Mouse (Mus musculus) liver, adult 2 months (tissue): ENCODE data around the gene Fam181a. TPM values are rescaled to one million over a fixed set of nuclear protein-coding genes. Genes with fewer than 3 reads are reported as not detected.

ENCODE experiments used
- DNase-seq: peaks from one replicate; pipeline ENCODE4 v3.0.0-alpha.2; 2011; ENCODE audit warnings: low read depth, low spot score; ENCODE audit errors: extremely low read depth
- H3K27ac ChIP-seq: fragments of 200-500 bp; replicated peaks from 2 replicates; pipeline ENCODE4 v1.5.1; 2012; ENCODE audit warnings: low read depth, mild to moderate bottlenecking, control low read depth, inconsistent platforms, low read length; ENCODE audit not compliant: insufficient read depth
- H3K27me3 ChIP-seq: fragments of 200-500 bp; 2 replicates; pipeline ENCODE4 v1.6.1; 2012; ENCODE audit warnings: mild to moderate bottlenecking, moderate library complexity, low read length, inconsistent platforms; ENCODE audit not compliant: control insufficient read depth, insufficient read depth
- H3K36me3 ChIP-seq: fragments of 200-500 bp; 2 replicates; pipeline ENCODE4 v1.6.1; 2012; ENCODE audit warnings: low read length, inconsistent platforms; ENCODE audit not compliant: control insufficient read depth, insufficient read depth
- H3K4me1 ChIP-seq: fragments of 200-500 bp; 2 replicates; pipeline ENCODE4 v1.6.1; 2011; ENCODE audit warnings: low read length; ENCODE audit not compliant: control insufficient read depth, insufficient read depth
- H3K4me3 ChIP-seq: fragments of 200-500 bp; 2 replicates; pipeline ENCODE4 v1.5.1; 2011; ENCODE audit warnings: low read depth, mild to moderate bottlenecking, control low read depth, low read length, moderate library complexity; ENCODE audit not compliant: insufficient read depth
- H3K79me2 ChIP-seq: fragments of 200-500 bp; 2 replicates; pipeline ENCODE4 v1.6.1; 2012; ENCODE audit warnings: inconsistent platforms, mild to moderate bottlenecking, low read length, moderate library complexity; ENCODE audit not compliant: control insufficient read depth, insufficient read depth
- H3K9ac ChIP-seq: fragments of 200-500 bp; 2 replicates; pipeline ENCODE4 v1.6.1; 2012; ENCODE audit warnings: low read depth, mild to moderate bottlenecking, control low read depth, inconsistent platforms, low read length
- CTCF ChIP-seq: fragments of 200-500 bp; IDR thresholded peaks from 2 replicates; pipeline ENCODE4 v1.5.1; 2011; ENCODE audit warnings: low read depth, low read length, control low read depth
- POLR2A ChIP-seq: fragments of 200-500 bp; IDR thresholded peaks from 2 replicates; pipeline ENCODE4 v1.6.1; 2011; ENCODE audit warnings: low read length, control low read depth; ENCODE audit not compliant: insufficient read depth; ENCODE audit errors: extremely low read depth
- WGBS: fragments of 180-500 bp; shearing (Covaris S2); methylation state at CpG from one replicate; pipeline ENCODE4 v1.1.7; 2018; 5-methylcytosine and 5-hydroxymethylcytosine counted together
- polyA plus RNA-seq: library from polyadenylated mRNA; depleted of rRNA; stranded (reverse); fragments of >200 nt; gene quantifications from 2 replicates; pipeline ENCODE4 v1.2.3, GENCODE M21; 2012
- total RNA-seq: library from RNA; depleted of rRNA; stranded (reverse); fragments of >200 nt; gene quantifications from 2 replicates; pipeline ENCODE4 v1.2.3, GENCODE M21; 2014

Fam181a gene
- total and polyA plus RNA-seq, 2 experiments: not detected

DNA sequence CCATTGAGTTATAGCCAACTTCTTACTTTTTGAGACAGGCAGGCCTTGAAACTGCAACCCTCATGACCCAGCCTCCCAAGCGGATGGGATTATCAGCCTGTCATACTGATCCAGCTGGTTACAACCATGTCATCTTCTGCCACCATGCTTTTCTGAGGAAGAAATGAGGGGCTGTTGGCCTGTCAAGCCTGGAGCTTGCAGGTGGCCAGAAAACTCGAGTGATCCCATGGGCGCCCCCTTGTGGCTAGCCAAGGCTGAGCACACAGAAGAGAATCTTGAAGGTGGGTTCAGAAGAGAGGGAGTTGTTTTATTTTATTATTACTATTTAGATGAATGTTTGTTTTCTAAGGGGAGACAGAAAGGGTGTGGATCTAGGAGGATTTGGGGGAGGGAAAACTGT, 4.1 kb upstream of the Fam181a start:
- Histone ChIP-seq H3K79me2 (no peaks in the 10 kb centered on the region), H3K4me3 (no peak overlapping the region), H3K4me1 (peaks cover 5% of the 10 kb centered on the region; the same call in 1 of the 2 replicates), H3K36me3 (no peaks in the 10 kb centered on the region), H3K27ac (no peak overlapping the region), H3K27me3 (no peaks in the 10 kb centered on the region), H3K9ac (no peak overlapping the region)
- DNase-seq: peak; percentile 20
- no peak for TF ChIP-seq POLR2A
- TF ChIP-seq CTCF: peak; percentile 75
- 29% methylated on average over 3 of the region's 3 CpGs for WGBS

DNA sequence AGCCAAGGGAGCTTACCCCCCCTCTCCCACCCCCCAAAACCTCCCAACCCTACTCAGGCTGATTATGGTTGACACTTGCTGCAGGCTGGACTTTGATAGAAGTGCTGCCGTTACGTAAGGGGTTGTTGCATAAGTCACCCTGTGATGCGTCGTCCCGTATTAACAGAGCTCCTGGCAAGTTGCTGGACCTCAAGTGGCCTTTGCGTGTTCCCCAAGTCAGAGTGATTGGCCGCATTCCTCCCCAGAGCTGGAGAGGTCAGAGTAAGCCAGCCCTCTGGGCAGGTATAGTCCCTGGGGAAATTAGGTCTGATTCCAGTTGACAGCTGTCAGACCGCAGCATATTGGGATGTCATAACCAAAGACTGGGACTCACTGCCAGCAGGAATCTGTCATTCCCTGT, 1.1 kb downstream of the Fam181a start:
- 28% methylated on average over 8 of the region's 8 CpGs for WGBS
- no peak overlapping the region for H3K4me3 ChIP-seq
- no peaks in the 10 kb centered on the region for H3K27me3 ChIP-seq
- H3K4me1 ChIP-seq: peaks cover 13% of the 10 kb centered on the region
- no peaks in the 10 kb centered on the region for H3K79me2 ChIP-seq
- no peak for TF ChIP-seq POLR2A
- H3K9ac ChIP-seq: no peak overlapping the region
- DNase-seq: peak; percentile 99
- H3K36me3 ChIP-seq: no peaks in the 10 kb centered on the region
- H3K27ac ChIP-seq: peak overlapping the region; percentile 76

DNA sequence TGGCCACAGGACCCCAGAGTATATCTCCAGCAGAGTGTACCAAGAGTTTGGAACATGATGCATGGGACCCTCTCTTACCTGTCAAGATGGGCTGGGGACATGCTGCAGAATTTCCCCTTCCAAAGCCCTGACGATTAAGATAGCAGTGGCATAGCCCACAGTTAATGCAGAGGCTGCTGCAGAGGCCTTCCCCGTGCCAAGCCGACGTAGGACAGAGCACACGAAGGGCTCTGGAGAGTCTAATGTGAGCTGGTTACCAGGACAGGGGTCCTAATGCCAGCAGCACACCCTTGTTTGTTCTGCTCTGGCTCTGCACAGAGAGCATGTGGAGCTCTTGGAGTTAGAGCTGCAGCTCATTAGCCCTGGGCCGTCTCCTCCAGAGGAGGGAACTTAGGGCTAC, 2.5 kb downstream of the Fam181a start:
- Histone ChIP-seq H3K4me1 (peaks cover 13% of the 10 kb centered on the region), H3K4me3 (no peak overlapping the region), H3K27ac (no peak overlapping the region), H3K36me3 (no peaks in the 10 kb centered on the region), H3K9ac (no peak overlapping the region), H3K27me3 (no peaks in the 10 kb centered on the region), H3K79me2 (no peaks in the 10 kb centered on the region)
- DNase-seq: no peak
- WGBS: 89% methylated on average over 6 of the region's 6 CpGs
- TF ChIP-seq POLR2A: no peak
- no peak for TF ChIP-seq CTCF

DNA sequence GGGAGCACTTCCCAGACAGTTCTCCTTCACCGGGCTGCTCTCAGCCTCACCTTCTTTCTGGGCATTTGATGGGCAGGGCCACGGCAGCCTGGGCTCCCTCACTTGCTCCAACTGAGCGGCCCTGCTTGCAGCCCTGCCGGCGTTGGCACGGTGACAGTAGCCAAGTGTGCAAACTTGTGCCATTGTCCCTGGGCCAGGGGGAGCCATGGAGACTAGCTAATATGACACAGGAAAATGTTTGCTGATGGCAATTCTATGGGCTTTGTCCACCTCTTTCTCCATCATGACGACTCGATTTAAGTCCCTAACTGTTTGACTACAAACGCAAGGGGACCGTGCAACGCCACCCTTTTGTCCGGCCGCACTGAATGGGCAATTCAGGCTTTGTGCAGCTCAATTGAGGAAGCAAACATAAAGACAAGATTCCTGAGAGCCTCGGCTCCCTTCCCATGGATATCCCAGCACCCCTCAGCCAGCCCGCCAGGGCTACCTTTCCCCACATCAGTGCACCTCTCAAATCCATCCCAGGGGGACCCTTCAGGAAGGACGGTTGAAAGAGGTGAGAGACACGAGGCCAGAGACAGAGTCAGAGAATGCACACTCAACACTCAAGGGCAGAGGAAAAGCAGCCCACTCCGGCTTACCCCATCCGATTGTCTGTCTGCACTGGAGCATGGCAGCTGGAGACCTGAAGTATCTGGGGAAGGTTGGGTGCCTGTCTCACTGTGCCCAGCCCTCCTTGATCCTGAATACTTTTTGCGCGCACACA, 3.3 kb downstream of the Fam181a start:
- Histone ChIP-seq H3K27ac (no peak overlapping the region), H3K4me3 (no peak overlapping the region), H3K36me3 (no peaks in the 10 kb centered on the region), H3K9ac (no peak overlapping the region), H3K27me3 (no peaks in the 10 kb centered on the region), H3K79me2 (no peaks in the 10 kb centered on the region), H3K4me1 (peaks cover 13% of the 10 kb centered on the region)
- no peak for DNase-seq
- TF ChIP-seq CTCF: no peak
- no peak for TF ChIP-seq POLR2A
- WGBS: 76% methylated on average over 21 of the region's 21 CpGs

DNA sequence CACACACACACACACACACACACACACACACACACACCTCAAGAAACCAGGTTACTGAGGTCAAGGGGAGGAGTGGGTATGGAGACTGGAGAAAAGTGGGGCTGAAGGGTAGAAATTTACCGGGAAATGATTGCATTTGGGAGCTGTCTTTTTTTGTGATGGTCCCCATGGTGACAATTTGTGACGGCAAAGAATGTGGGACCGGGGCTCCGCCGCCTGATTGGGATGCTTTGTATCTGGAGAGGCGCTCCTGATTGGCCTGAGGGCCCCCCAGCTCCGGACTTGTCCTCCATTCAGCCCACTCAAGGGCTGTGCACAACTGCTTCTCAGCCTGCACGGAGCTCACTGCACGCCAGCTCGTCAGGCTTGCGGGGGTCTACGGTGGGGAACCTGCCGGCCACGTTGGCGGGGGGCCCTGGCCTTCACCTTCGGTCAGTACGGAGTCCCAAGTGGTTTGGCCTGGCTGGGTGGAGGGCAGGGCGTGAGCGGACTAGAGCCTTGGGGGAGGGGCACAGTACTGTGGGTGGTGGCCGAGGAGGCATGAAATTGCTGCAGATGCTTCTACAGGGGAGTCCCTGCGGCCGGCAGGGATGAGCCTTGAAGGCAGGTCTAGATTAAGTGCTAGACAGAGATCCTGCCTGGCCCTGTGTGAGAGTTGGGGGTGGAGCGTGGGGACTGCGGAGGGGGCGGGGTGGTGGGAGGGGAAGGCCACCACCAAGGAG, 4.0 kb downstream of the Fam181a start:
- DNase-seq: no peak
- H3K27me3 ChIP-seq: no peaks in the 10 kb centered on the region

More for the DNA sequence above, 4.0 kb downstream of the Fam181a start:
- no peak overlapping the region for H3K27ac ChIP-seq
- 40% methylated on average over 25 of the region's 25 CpGs for WGBS
- no peaks in the 10 kb centered on the region for H3K36me3 ChIP-seq
- H3K79me2 ChIP-seq: no peaks in the 10 kb centered on the region
- no peak overlapping the region for H3K9ac ChIP-seq
- H3K4me3 ChIP-seq: no peak overlapping the region
- peaks cover 13% of the 10 kb centered on the region for H3K4me1 ChIP-seq
- TF ChIP-seq CTCF (no peak), POLR2A (no peak)
